Mouse (Mus musculus): ENCODE measurements at regions not wholly inside any gene's neighbourhood (a gene's known extent, or its start where the extent isn't known, plus 50 kb on each side); places are given as distances from the start of the nearest gene placed in this dataset.

- H3K27ac ChIP-seq (ENCODE audit: insufficient read depth, low read length), result no peak overlapping the region
- no peak overlapping the region for H3K9ac ChIP-seq (ENCODE audit: low read depth, poor library complexity, severe bottlenecking)
- H3K4me3 ChIP-seq (ENCODE audit: low read depth, low read length), result no peak overlapping the region
- H3K4me1 ChIP-seq (ENCODE audit: control insufficient read depth, insufficient read depth, low read length), result no peaks in the 10 kb centered on the region
- TF ChIP-seq EP300 (IDR thresholded peaks at IDR 0.05; ENCODE audit: insufficient read depth, low read depth, low read length) (no peak), POLR2A (IDR thresholded peaks at IDR 0.05; ENCODE audit: insufficient read depth, low read length) (no peak), CTCF (IDR thresholded peaks at IDR 0.05; ENCODE audit: low read depth, low read length) (no peak)
- no peaks in the 10 kb centered on the region for H3K9me3 ChIP-seq (replicated peaks; ENCODE audit: control insufficient read depth, insufficient read depth, low read length, poor library complexity, severe bottlenecking)
- H3K36me3 ChIP-seq (ENCODE audit: control insufficient read depth, insufficient read depth, low read length, poor library complexity, severe bottlenecking), result no peaks in the 10 kb centered on the region
- no peaks in the 10 kb centered on the region for H3K27me3 ChIP-seq (ENCODE audit: control insufficient read depth, insufficient read depth, low read length, poor library complexity, severe bottlenecking)
Measured at GRCm38 (mm10) chr1:95075151-95075550, 238.3 kb upstream of the Fam174a start.

- H3K9me3 ChIP-seq (replicated peaks; ENCODE audit: control insufficient read depth, insufficient read depth, low read length, poor library complexity, severe bottlenecking), result no peaks in the 10 kb centered on the region
- H3K4me1 ChIP-seq (ENCODE audit: control insufficient read depth, insufficient read depth, low read length), result no peaks in the 10 kb centered on the region
- no peaks in the 10 kb centered on the region for H3K27me3 ChIP-seq (ENCODE audit: control insufficient read depth, insufficient read depth, low read length, poor library complexity, severe bottlenecking)
- H3K9ac ChIP-seq (ENCODE audit: low read depth, poor library complexity, severe bottlenecking), result no peak overlapping the region
- H3K4me3 ChIP-seq (ENCODE audit: low read depth, low read length), result no peak overlapping the region
- no peaks in the 10 kb centered on the region for H3K36me3 ChIP-seq (ENCODE audit: control insufficient read depth, insufficient read depth, low read length, poor library complexity, severe bottlenecking)
- TF ChIP-seq CTCF (IDR thresholded peaks at IDR 0.05; ENCODE audit: low read depth, low read length) (no peak), EP300 (IDR thresholded peaks at IDR 0.05; ENCODE audit: insufficient read depth, low read depth, low read length) (no peak), POLR2A (IDR thresholded peaks at IDR 0.05; ENCODE audit: insufficient read depth, low read length) (no peak)
- no peak overlapping the region for H3K27ac ChIP-seq (ENCODE audit: insufficient read depth, low read length)
Measured at GRCm38 (mm10) chr1:95109966-95110365, 203.5 kb upstream of the Fam174a start.

GRCm38 (mm10) chr1:95113493-95113892, 199.9 kb upstream of the Fam174a start:
- no peak for TF ChIP-seq CTCF (IDR thresholded peaks at IDR 0.05; ENCODE audit: low read depth, low read length)
- TF ChIP-seq POLR2A (IDR thresholded peaks at IDR 0.05; ENCODE audit: insufficient read depth, low read length), result no peak
- no peak for TF ChIP-seq EP300 (IDR thresholded peaks at IDR 0.05; ENCODE audit: insufficient read depth, low read depth, low read length)
- Histone ChIP-seq H3K4me1 (ENCODE audit: control insufficient read depth, insufficient read depth, low read length) (no peaks in the 10 kb centered on the region), H3K27me3 (ENCODE audit: control insufficient read depth, insufficient read depth, low read length, poor library complexity, severe bottlenecking) (no peaks in the 10 kb centered on the region), H3K4me3 (ENCODE audit: low read depth, low read length) (no peak overlapping the region), H3K9ac (ENCODE audit: low read depth, poor library complexity, severe bottlenecking) (no peak overlapping the region), H3K9me3 (replicated peaks; ENCODE audit: control insufficient read depth, insufficient read depth, low read length, poor library complexity, severe bottlenecking) (no peaks in the 10 kb centered on the region), H3K27ac (ENCODE audit: insufficient read depth, low read length) (no peak overlapping the region), H3K36me3 (ENCODE audit: control insufficient read depth, insufficient read depth, low read length, poor library complexity, severe bottlenecking) (no peaks in the 10 kb centered on the region)

GRCm38 (mm10) chr1:95147531-95147930, 165.9 kb upstream of the Fam174a start:
- Histone ChIP-seq H3K27me3 (ENCODE audit: control insufficient read depth, insufficient read depth, low read length, poor library complexity, severe bottlenecking) (no peaks in the 10 kb centered on the region), H3K27ac (ENCODE audit: insufficient read depth, low read length) (no peak overlapping the region), H3K4me1 (ENCODE audit: control insufficient read depth, insufficient read depth, low read length) (no peaks in the 10 kb centered on the region), H3K9me3 (replicated peaks; ENCODE audit: control insufficient read depth, insufficient read depth, low read length, poor library complexity, severe bottlenecking) (no peaks in the 10 kb centered on the region), H3K4me3 (ENCODE audit: low read depth, low read length) (no peak overlapping the region), H3K36me3 (ENCODE audit: control insufficient read depth, insufficient read depth, low read length, poor library complexity, severe bottlenecking) (no peaks in the 10 kb centered on the region), H3K9ac (ENCODE audit: low read depth, poor library complexity, severe bottlenecking) (no peak overlapping the region)
- TF ChIP-seq CTCF (IDR thresholded peaks at IDR 0.05; ENCODE audit: low read depth, low read length) (no peak), POLR2A (IDR thresholded peaks at IDR 0.05; ENCODE audit: insufficient read depth, low read length) (no peak), EP300 (IDR thresholded peaks at IDR 0.05; ENCODE audit: insufficient read depth, low read depth, low read length) (no peak)

GRCm38 (mm10) chr1:95174013-95174582, 139.3 kb upstream of the Fam174a start:
- H3K4me3 ChIP-seq (ENCODE audit: low read depth, low read length), result no peak overlapping the region
- no peaks in the 10 kb centered on the region for H3K4me1 ChIP-seq (ENCODE audit: control insufficient read depth, insufficient read depth, low read length)
- no peak overlapping the region for H3K9ac ChIP-seq (ENCODE audit: low read depth, poor library complexity, severe bottlenecking)

GRCm38 (mm10) chr1:95218912-95219311, 94.5 kb upstream of the Fam174a start:
- H3K27ac ChIP-seq (ENCODE audit: insufficient read depth, low read length), result no peak overlapping the region
- no peaks in the 10 kb centered on the region for H3K27me3 ChIP-seq (ENCODE audit: control insufficient read depth, insufficient read depth, low read length, poor library complexity, severe bottlenecking)
- H3K4me3 ChIP-seq (ENCODE audit: low read depth, low read length), result no peak overlapping the region
- H3K9ac ChIP-seq (ENCODE audit: low read depth, poor library complexity, severe bottlenecking), result no peak overlapping the region
- H3K4me1 ChIP-seq (ENCODE audit: control insufficient read depth, insufficient read depth, low read length), result no peaks in the 10 kb centered on the region
- H3K36me3 ChIP-seq (ENCODE audit: control insufficient read depth, insufficient read depth, low read length, poor library complexity, severe bottlenecking), result no peaks in the 10 kb centered on the region
- TF ChIP-seq CTCF (IDR thresholded peaks at IDR 0.05; ENCODE audit: low read depth, low read length) (no peak), POLR2A (IDR thresholded peaks at IDR 0.05; ENCODE audit: insufficient read depth, low read length) (no peak), EP300 (IDR thresholded peaks at IDR 0.05; ENCODE audit: insufficient read depth, low read depth, low read length) (no peak)
- H3K9me3 ChIP-seq (replicated peaks; ENCODE audit: control insufficient read depth, insufficient read depth, low read length, poor library complexity, severe bottlenecking), result no peaks in the 10 kb centered on the region

More at GRCm38 (mm10) chr1:95174013-95174582, 139.3 kb upstream of the Fam174a start:
- Histone ChIP-seq H3K9me3 (replicated peaks; ENCODE audit: control insufficient read depth, insufficient read depth, low read length, poor library complexity, severe bottlenecking) (no peaks in the 10 kb centered on the region), H3K27me3 (ENCODE audit: control insufficient read depth, insufficient read depth, low read length, poor library complexity, severe bottlenecking) (no peaks in the 10 kb centered on the region), H3K36me3 (ENCODE audit: control insufficient read depth, insufficient read depth, low read length, poor library complexity, severe bottlenecking) (no peaks in the 10 kb centered on the region), H3K27ac (ENCODE audit: insufficient read depth, low read length) (no peak overlapping the region)
- TF ChIP-seq CTCF (IDR thresholded peaks at IDR 0.05; ENCODE audit: low read depth, low read length) (no peak), EP300 (IDR thresholded peaks at IDR 0.05; ENCODE audit: insufficient read depth, low read depth, low read length) (no peak), POLR2A (IDR thresholded peaks at IDR 0.05; ENCODE audit: insufficient read depth, low read length) (no peak)
